Mouse (Mus musculus) thymus, adult 18-20 months (tissue): Measurements from ENCODE around the gene Egflam.
A peak's percentile ranks its signal among the peaks of the same experiment; 100 is the strongest.

Experiments used
- DNase-seq, 2 experiments: peaks; one replicate each; pipeline ENCODE4 v3.0.0; 2022; ENCODE audit warnings: mixed read lengths in 2 of 2

Gene Egflam

GRCm38 (mm10) chr15:7290003-7290402 lies 108.2 kb downstream of the Egflam start:
- DNase-seq = no peak

GRCm38 (mm10) chr15:7289516-7289915 lies 108.7 kb downstream of the Egflam start:
- DNase-seq = no peak

GRCm38 (mm10) chr15:7288841-7289424 lies 109.3 kb downstream of the Egflam start:
- no peak for DNase-seq

- DNase-seq = no peak
Observed at GRCm38 (mm10) chr15:7287911-7288310, 110.3 kb downstream of the Egflam start.

- no peak for DNase-seq
Observed at GRCm38 (mm10) chr15:7281579-7281978, 116.6 kb downstream of the Egflam start.

- DNase-seq = peak; percentile 12 to 14
Observed at GRCm38 (mm10) chr15:7263822-7264221, 134.4 kb downstream of the Egflam start.

GRCm38 (mm10) chr15:7263339-7263738 lies 134.9 kb downstream of the Egflam start:
- DNase-seq = no peak

GRCm38 (mm10) chr15:7261371-7261770 lies 136.8 kb downstream of the Egflam start:
- DNase-seq = no peak

GRCm38 (mm10) chr15:7256577-7256976 lies 141.6 kb downstream of the Egflam start:
- no peak for DNase-seq

GRCm38 (mm10) chr15:7253326-7253725 lies 144.9 kb downstream of the Egflam start:
- no peak for DNase-seq

GRCm38 (mm10) chr15:7252106-7252636 lies 146.0 kb downstream of the Egflam start:
- DNase-seq = no peak

- DNase-seq = no peak
Observed at GRCm38 (mm10) chr15:7251042-7251441, 147.2 kb downstream of the Egflam start.

GRCm38 (mm10) chr15:7249216-7249615 lies 149.0 kb downstream of the Egflam start:
- no peak for DNase-seq

- no peak for DNase-seq
Observed at GRCm38 (mm10) chr15:7247321-7247720, 150.9 kb downstream of the Egflam start.

- DNase-seq = no peak
Observed at GRCm38 (mm10) chr15:7242161-7242850, 155.9 kb downstream of the Egflam start.

- no peak for DNase-seq
Observed at GRCm38 (mm10) chr15:7240950-7241349, 157.2 kb downstream of the Egflam start.

- no peak for DNase-seq
Observed at GRCm38 (mm10) chr15:7239904-7240303, 158.3 kb downstream of the Egflam start.

GRCm38 (mm10) chr15:7233393-7234090 lies 164.7 kb downstream of the Egflam start:
- no peak for DNase-seq

GRCm38 (mm10) chr15:7226225-7226624 lies 172.0 kb downstream of the Egflam start:
- DNase-seq = peak; percentile 7 to 9

- no peak for DNase-seq
Observed at GRCm38 (mm10) chr15:7224151-7224775, 173.9 kb downstream of the Egflam start.

- no peak for DNase-seq
Observed at GRCm38 (mm10) chr15:7222809-7223208, 175.4 kb downstream of the Egflam start.

GRCm38 (mm10) chr15:7217273-7217598 lies 181.0 kb downstream of the Egflam start:
- DNase-seq = no peak

GRCm38 (mm10) chr15:7216581-7217272 lies 181.5 kb downstream of the Egflam start:
- DNase-seq = peak; percentile 4 to 25
